In the genomic region with DNA sequence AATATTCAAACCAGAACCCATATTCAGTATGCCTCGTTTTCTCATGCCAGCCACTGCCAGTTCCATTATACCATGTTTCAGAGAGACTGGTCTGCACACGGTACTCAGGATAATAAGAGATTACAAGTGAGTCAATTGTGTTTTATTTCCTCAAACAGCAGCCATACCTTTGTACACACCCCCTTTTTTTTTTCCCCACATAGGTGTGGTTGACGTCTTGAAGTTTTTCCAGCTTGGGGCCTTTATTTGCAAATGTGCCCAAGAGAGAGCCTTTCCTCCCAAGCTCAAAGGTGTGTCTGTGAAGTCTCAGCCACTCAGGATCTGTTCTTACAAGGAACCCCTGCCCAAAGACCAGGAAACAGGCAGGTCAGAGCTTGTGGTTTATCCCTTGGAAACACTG, we compare ENCODE assay signal across 11 mouse cellular contexts.
"Had no signal": no experiment of that assay in that cellular context is flagged by ENCODE, and none has a peak within 500 bp of the region (broad histone marks: within the 10 kb centered on the region; RNA-seq: fewer than 3 reads in every experiment).

No protein-coding gene starts in this region.

- H3K9me3 ChIP-seq: limb, embryonic 10.5 days; liver, embryonic 15.5 days; midbrain, embryonic 13.5 days had no signal

- ATAC-seq: midbrain, embryonic 13.5 days had no signal

- H3K27me3 ChIP-seq: midbrain, embryonic 13.5 days had no signal

- H3K4me1 ChIP-seq: liver, embryonic 15.5 days; midbrain, embryonic 13.5 days had no signal

- H3K36me3 ChIP-seq: limb, embryonic 10.5 days; liver, embryonic 15.5 days; midbrain, embryonic 13.5 days had no signal

- DNase-seq: kidney, adult 18-20 months; kidney, postnatal 14 days; lung, adult 2 months; lung, postnatal 36 days; right cerebral cortex, postnatal 14 days; thymus, postnatal 36 days had no signal

- H3K27ac ChIP-seq: left cerebral cortex, adult 2 months; limb, embryonic 10.5 days; liver, embryonic 15.5 days; midbrain, embryonic 13.5 days had no signal

- H3K4me3 ChIP-seq: left cerebral cortex, adult 2 months; limb, embryonic 10.5 days; liver, embryonic 15.5 days; midbrain, embryonic 13.5 days had no signal

- H3K4me2 ChIP-seq: liver, embryonic 11.5 days; liver, embryonic 15.5 days; midbrain, embryonic 13.5 days had no signal

- H3K9ac ChIP-seq: liver, embryonic 15.5 days; midbrain, embryonic 13.5 days had no signal
